Mouse (Mus musculus): ENCODE measurements around the gene Cmss1.

DNA sequence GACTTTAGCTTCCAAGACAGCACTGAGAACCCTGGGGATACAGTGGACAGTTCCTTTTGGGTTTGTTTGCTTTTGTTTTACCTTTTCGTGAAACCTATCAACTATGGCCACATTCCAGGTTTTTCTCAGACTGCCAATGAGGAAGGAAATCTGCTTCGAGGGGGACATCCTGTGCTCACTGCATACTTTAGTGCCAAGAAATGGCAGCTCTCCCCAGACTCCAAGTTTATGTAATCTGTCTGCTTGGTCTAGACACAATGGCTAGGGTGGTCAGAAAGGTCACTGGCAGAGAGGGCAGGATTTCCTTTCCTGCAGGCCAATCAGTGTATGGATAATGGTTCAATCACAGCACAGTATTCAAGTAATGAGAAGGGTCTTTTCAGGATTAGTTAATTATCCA is 24.7 kb downstream of the Cmss1 start:
- no peak for TF ChIP-seq CTCF (IDR thresholded peaks at IDR 0.05; ENCODE audit: control insufficient read depth, insufficient read depth, low read length)
- TF ChIP-seq POLR2A (IDR thresholded peaks at IDR 0.05; ENCODE audit: borderline replicate concordance, control insufficient read depth, low read depth, low read length): no peak

Data from bone marrow, adult 2 months (tissue).